Mouse (Mus musculus) heart, adult 2 months (tissue): ENCODE data around the gene Ddit4. TPM values are rescaled to one million over a fixed set of nuclear protein-coding genes. Genes with fewer than 3 reads are reported as not detected.
A peak's percentile ranks its signal among the peaks of the same experiment; 100 is the strongest.

Experiments
- DNase-seq, 2 experiments: peaks; one replicate each; pipeline ENCODE4 v3.0.0; 2021
- H3K27ac ChIP-seq: fragments of 200-600 bp; 2 replicates; pipeline ENCODE4 v1.8.1; 2022
- H3K27me3 ChIP-seq: fragments of 200-500 bp; 2 replicates; pipeline ENCODE4 v1.6.1; 2012; ENCODE audit warnings: mild to moderate bottlenecking, low read length, inconsistent platforms, mixed read lengths; ENCODE audit not compliant: control insufficient read depth, insufficient read depth
- H3K36me3 ChIP-seq: fragments of 200-500 bp; 2 replicates; pipeline ENCODE4 v1.6.1; 2012; ENCODE audit warnings: low read length, inconsistent platforms; ENCODE audit not compliant: control insufficient read depth, insufficient read depth
- H3K4me1 ChIP-seq: fragments of 200-500 bp; 2 replicates; pipeline ENCODE4 v1.6.1; 2011; ENCODE audit warnings: low read length; ENCODE audit not compliant: control insufficient read depth, insufficient read depth
- H3K4me3 ChIP-seq: fragments of 200-600 bp; 2 replicates; pipeline ENCODE4 v1.8.1; 2022
- H3K79me2 ChIP-seq: fragments of 200-500 bp; replicated peaks from 2 replicates; pipeline ENCODE4 v1.6.1; 2012; ENCODE audit warnings: mild to moderate bottlenecking, inconsistent platforms, low read length, moderate library complexity, mixed read lengths; ENCODE audit not compliant: control insufficient read depth, insufficient read depth
- H3K9ac ChIP-seq: fragments of 200-500 bp; 2 replicates; pipeline ENCODE4 v1.6.1; 2012; ENCODE audit warnings: low read depth, mild to moderate bottlenecking, control low read depth, inconsistent platforms, low read length, mixed read lengths
- CTCF ChIP-seq: fragments of 200-600 bp; IDR thresholded peaks from 2 replicates; pipeline ENCODE4 v1.8.1; 2022; ENCODE audit warnings: antibody characterized with exemption, mild to moderate bottlenecking, moderate library complexity
- EP300 ChIP-seq: fragments of 200-500 bp; IDR thresholded peaks from 2 replicates; pipeline ENCODE4 v1.6.1; 2011; ENCODE audit warnings: low read depth, low read length, control low read depth; ENCODE audit not compliant: insufficient read depth
- POLR2A ChIP-seq: fragments of 200-500 bp; IDR thresholded peaks from 2 replicates; pipeline ENCODE4 v1.6.1; 2011; ENCODE audit warnings: mild to moderate bottlenecking, low read depth, low read length, control low read depth; ENCODE audit not compliant: insufficient read depth
- WGBS: fragments of 180-500 bp; shearing (Covaris S2); methylation state at CpG from one replicate; pipeline ENCODE4 v1.1.7; 2018; 5-methylcytosine and 5-hydroxymethylcytosine counted together
- intact Hi-C: fragments of 180-260 bp; cut with DNase I; formaldehyde crosslinking; loops from one replicate; pipeline ENCODE4 v1.15.1; 2025
- polyA plus RNA-seq: library from polyadenylated mRNA; depleted of rRNA; stranded (reverse); fragments of >200 nt; gene quantifications from 2 replicates; pipeline ENCODE4 v1.2.3, GENCODE M21; 2012
- total RNA-seq, 2 experiments: library from RNA; stranded (reverse); gene quantifications; 2 replicates each; pipeline ENCODE4 v1.2.3; 2021

Ddit4 gene
- total and polyA plus RNA-seq, 3 experiments, result 55.5 to 219 (median 70.7) TPM

- DNase-seq, result no peak
- Histone ChIP-seq H3K36me3 (peaks cover 20% of the 10 kb centered on the region), H3K9ac (no peak overlapping the region), H3K27me3 (no peaks in the 10 kb centered on the region), H3K27ac (peak overlapping the region; percentile 91), H3K4me3 (no peak overlapping the region), H3K79me2 (no peaks in the 10 kb centered on the region), H3K4me1 (peaks cover 70% of the 10 kb centered on the region)
- intact Hi-C loops, result no loop called here
- 83% methylated on average over 2 of the region's 4 CpGs for WGBS
- TF ChIP-seq CTCF (no peak), POLR2A (no peak), EP300 (no peak)
These were observed 25.5 kb upstream of the Ddit4 start for GRCm38 (mm10) chr10:59977141-59977540.

- no peak for TF ChIP-seq POLR2A
- no peak for TF ChIP-seq CTCF
- no peak for TF ChIP-seq EP300
- Histone ChIP-seq H3K4me3 (no peak overlapping the region), H3K27me3 (no peaks in the 10 kb centered on the region), H3K4me1 (peaks cover 67% of the 10 kb centered on the region), H3K36me3 (peaks cover 20% of the 10 kb centered on the region), H3K9ac (no peak overlapping the region), H3K79me2 (no peaks in the 10 kb centered on the region), H3K27ac (peak overlapping the region; percentile 98)
- intact Hi-C loops, result loop anchor here (1.0 kb wide), 3 partner anchors 17 to 65 kb away; no protein-coding TSS in a partner anchor
- WGBS, result 48% methylated on average over 3 of the region's 3 CpGs
- DNase-seq, result peak in 1 of 2 experiments; percentile 58
These were observed 23.2 kb upstream of the Ddit4 start for GRCm38 (mm10) chr10:59974786-59975185.

- H3K27me3 ChIP-seq, result no peaks in the 10 kb centered on the region
These were observed 22.6 kb upstream of the Ddit4 start for GRCm38 (mm10) chr10:59974191-59974664.

GRCm38 (mm10) chr10:59973400-59973799 is 21.8 kb upstream of the Ddit4 start:
- DNase-seq, result no peak
- Histone ChIP-seq H3K36me3 (peaks cover 18% of the 10 kb centered on the region), H3K27me3 (no peaks in the 10 kb centered on the region), H3K9ac (no peak overlapping the region), H3K4me3 (no peak overlapping the region), H3K27ac (peak overlapping the region; percentile 98), H3K79me2 (no peaks in the 10 kb centered on the region), H3K4me1 (peaks cover 58% of the 10 kb centered on the region)
- no peak for TF ChIP-seq EP300
- no peak for TF ChIP-seq CTCF
- TF ChIP-seq POLR2A, result no peak
- intact Hi-C loops, result no loop called here
- 92% methylated on average over 4 of the region's 4 CpGs for WGBS

More at GRCm38 (mm10) chr10:59974191-59974664, 22.6 kb upstream of the Ddit4 start:
- 9% methylated on average over 6 of the region's 6 CpGs for WGBS
- Histone ChIP-seq H3K79me2 (no peaks in the 10 kb centered on the region), H3K4me3 (no peak overlapping the region), H3K9ac (no peak overlapping the region), H3K36me3 (peaks cover 20% of the 10 kb centered on the region), H3K27ac (peak overlapping the region; percentile 98), H3K4me1 (peaks cover 66% of the 10 kb centered on the region)
- TF ChIP-seq POLR2A (peak; percentile 73; the same call in 1 of the 2 replicates), EP300 (peak; percentile 100), CTCF (no peak)
- intact Hi-C loops, result loop anchor here (1.0 kb wide), 3 partner anchors 17 to 65 kb away; no protein-coding TSS in a partner anchor
- peak; percentile 85 to 91 for DNase-seq

GRCm38 (mm10) chr10:59972999-59973398 is 21.4 kb upstream of the Ddit4 start:
- WGBS, result 78% methylated on average over 6 of the region's 6 CpGs
- H3K27me3 ChIP-seq, result no peaks in the 10 kb centered on the region
- H3K4me3 ChIP-seq, result no peak overlapping the region
- H3K9ac ChIP-seq, result no peak overlapping the region
- peaks cover 55% of the 10 kb centered on the region for H3K4me1 ChIP-seq
- H3K79me2 ChIP-seq, result no peaks in the 10 kb centered on the region
- no peak for TF ChIP-seq EP300
- intact Hi-C loops, result no loop called here
- H3K27ac ChIP-seq, result peak overlapping the region; percentile 98
- H3K36me3 ChIP-seq, result peaks cover 14% of the 10 kb centered on the region
- no peak for DNase-seq

GRCm38 (mm10) chr10:59972534-59972933 is 20.9 kb upstream of the Ddit4 start:
- 31% methylated on average over 2 of the region's 2 CpGs for WGBS
- DNase-seq, result peak; percentile 75 to 88
- H3K4me1 ChIP-seq, result peaks cover 55% of the 10 kb centered on the region

More at GRCm38 (mm10) chr10:59972534-59972933, 20.9 kb upstream of the Ddit4 start:
- TF ChIP-seq POLR2A (peak; percentile 56; the same call in 1 of the 2 replicates), CTCF (no peak), EP300 (peak; percentile 100)
- no peaks in the 10 kb centered on the region for H3K27me3 ChIP-seq
- intact Hi-C loops, result no loop called here
- H3K36me3 ChIP-seq, result peaks cover 11% of the 10 kb centered on the region
- H3K79me2 ChIP-seq, result no peaks in the 10 kb centered on the region
- H3K4me3 ChIP-seq, result no peak overlapping the region
- H3K27ac ChIP-seq, result peak overlapping the region; percentile 98
- no peak overlapping the region for H3K9ac ChIP-seq
